Mouse (Mus musculus) layer of hippocampus, postnatal 25 days (tissue): ENCODE data around the gene Akap8. TPM values are rescaled to one million over a fixed set of nuclear protein-coding genes. Genes with fewer than 3 reads are reported as not detected.

Experiments used
- total RNA-seq, 2 experiments: library from RNA; stranded (reverse); gene quantifications; 2 replicates each; pipeline ENCODE4 v1.2.3; 2021

Akap8 gene
- total RNA-seq, 2 experiments from 2014 or later, result 68.1 to 92.0 TPM

Other genes starting within 250 kb of the Akap8 start
- gene Notch3, start 154.4 kb downstream of the Akap8 start, total RNA-seq, result 10 to 100 TPM in 1 of 2 experiments, 1 to 10 TPM in 1; 7.0 to 10.3 TPM
- gene Ephx3, start 131.7 kb downstream of the Akap8 start, total RNA-seq, result under 1 TPM; 0.49 to 0.75 TPM
- gene Brd4, start 36.5 kb downstream of the Akap8 start, total RNA-seq, result 100 to 1,000 TPM; 104 to 117 TPM
- gene Akap8l, start 29.4 kb upstream of the Akap8 start, total RNA-seq, result 100 to 1,000 TPM; 140 to 197 TPM
- gene Wiz, start 68.2 kb upstream of the Akap8 start, total RNA-seq, result 10 to 100 TPM; 48.3 to 57.7 TPM
- 1 to 10 TPM; 2.9 to 3.4 TPM for gene Rasal3, start 82.3 kb upstream of the Akap8 start, total RNA-seq
- gene Pglyrp2, start 102.9 kb upstream of the Akap8 start, total RNA-seq, result not detected
- gene Cyp4f39, start 131.5 kb upstream of the Akap8 start, total RNA-seq, result not detected
- 1 to 10 TPM; 3.4 to 6.0 TPM for gene Cyp4f17, start 184.8 kb upstream of the Akap8 start, total RNA-seq
- 10 to 100 TPM in 1 of 2 experiments, 1 to 10 TPM in 1; 7.0 to 10.3 TPM for gene Cyp4f16, start 215.3 kb upstream of the Akap8 start, total RNA-seq